Mouse (Mus musculus) megakaryocyte, embryonic 14.5 days (primary cell): ENCODE results near the gene 0610030E20Rik.

Experiments
- FLI1 ChIP-seq: IDR thresholded peaks from 2 replicates; pipeline ENCODE4 v1.6.1; 2012; ENCODE audit warnings: low read length, inconsistent platforms, mixed read lengths
- GATA1 ChIP-seq: IDR thresholded peaks from 3 replicates; pipeline ENCODE4 v1.6.1; 2012; ENCODE audit warnings: mixed read lengths, low read length, inconsistent platforms, borderline replicate concordance

- TF ChIP-seq GATA1 = no peak
- no peak for TF ChIP-seq FLI1
Measured at GRCm38 (mm10) chr6:72360599-72360935, 13.4 kb downstream of the 0610030E20Rik start.
